Mouse (Mus musculus) c-Kit-positive CD71-positive TER-119-negative erythroid progenitor cells, embryonic 14.5 days (primary cell): Measurements from ENCODE around the gene Pnpla6.
A peak's percentile ranks its signal among the peaks of the same experiment; 100 is the strongest.

Experiments
- DNase-seq: peaks from one replicate; pipeline ENCODE4 v3.0.0-alpha.2; 2013; ENCODE audit warnings: low read depth

The Pnpla6 gene

DNA sequence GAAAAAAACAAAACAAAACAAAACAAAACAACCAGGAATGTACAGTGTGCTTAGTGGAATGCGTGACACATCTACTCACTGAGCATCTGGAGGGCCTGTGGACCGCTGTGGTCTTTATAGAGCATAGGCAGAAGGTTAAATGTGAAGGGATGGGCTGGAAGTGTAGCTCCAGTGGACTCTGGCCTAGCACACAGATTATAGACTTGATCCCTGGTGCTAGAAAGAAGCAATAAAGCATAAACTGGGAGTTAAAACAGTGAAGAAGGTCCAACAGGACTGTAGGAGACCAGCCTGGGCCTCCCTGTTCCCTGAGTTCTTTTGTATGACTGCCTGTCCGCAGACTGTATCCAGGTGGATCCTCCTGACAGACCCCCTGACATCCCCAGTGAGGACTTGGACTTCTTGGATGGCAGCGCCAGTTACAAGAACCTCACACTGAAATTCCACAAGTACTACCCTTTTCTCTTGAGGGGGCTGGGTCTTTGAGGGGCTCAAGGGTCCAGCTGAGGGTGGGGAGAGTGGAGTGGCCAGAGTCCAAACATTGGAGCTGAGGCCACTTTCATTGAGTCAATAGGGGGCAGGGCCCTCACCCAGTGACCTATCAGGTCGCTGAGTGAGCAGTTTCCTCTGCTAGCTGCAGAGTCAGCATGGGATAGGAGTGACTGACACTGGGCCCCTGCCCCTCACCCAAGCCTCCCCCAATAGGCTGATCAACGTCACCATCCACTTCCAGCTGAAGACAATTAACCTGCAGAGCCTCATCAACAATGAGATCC is 7.0 kb upstream of the Pnpla6 start:
- DNase-seq, result no peak

DNA sequence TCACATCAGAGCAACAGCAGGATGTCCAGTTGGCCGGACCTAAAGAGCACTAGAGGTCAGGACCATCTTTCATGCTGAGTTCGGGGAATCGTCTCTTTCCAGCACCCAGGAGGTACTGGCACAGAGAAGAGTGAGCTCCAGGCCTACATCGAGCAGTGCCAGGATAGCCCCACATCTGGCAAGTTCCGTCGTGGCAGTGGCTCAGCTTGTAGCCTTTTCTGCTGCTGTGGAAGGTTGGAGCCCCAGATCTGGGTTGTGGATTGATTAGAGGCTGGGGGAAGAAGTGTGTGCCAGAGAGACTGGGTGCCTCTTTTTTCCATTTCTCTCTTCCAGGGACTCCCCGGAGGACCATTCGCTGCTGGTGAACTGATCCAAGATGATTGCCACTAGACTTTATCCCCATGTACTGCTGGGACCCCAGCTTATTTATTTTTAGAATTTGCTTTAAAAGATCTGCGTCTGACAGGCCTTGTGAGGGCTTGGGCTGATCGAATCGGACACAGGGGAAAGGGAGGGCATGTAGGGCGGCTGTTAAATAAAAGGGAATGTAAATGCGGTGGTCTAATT is 420 bp upstream of the Pnpla6 start:
- no peak for DNase-seq

DNA sequence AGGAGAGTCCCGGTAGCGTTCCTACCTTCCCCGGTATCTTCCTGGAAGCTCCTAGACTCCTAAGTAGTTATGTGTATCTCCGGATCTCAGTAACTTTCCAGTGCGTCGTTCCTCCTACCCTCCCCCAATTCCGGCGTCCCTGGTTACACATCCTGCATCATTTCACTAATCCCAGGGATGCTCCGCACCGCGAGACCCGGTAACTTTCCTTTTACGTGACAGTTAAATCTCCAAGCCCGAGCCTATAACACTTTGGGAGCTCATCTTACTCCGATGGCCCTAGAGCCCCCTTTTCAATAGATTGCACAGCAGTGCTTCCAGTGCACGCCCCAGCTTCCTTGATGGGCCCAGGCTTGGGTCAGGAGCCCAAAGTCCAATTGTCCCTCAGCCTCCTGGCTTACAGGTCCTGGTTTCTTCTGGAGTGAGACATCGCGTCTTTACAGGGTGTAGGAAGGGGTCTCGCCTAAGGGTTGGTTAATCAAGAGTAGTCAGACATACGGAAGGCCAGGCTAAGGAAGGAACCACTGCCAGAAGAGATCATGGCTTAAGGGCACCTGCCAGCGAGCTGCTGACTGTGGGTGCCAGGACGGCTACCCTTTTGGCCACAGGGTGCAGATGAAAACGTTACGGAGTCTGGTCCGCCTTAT is 710 bp downstream of the Pnpla6 start:
- DNase-seq, result peak; percentile 39

DNA sequence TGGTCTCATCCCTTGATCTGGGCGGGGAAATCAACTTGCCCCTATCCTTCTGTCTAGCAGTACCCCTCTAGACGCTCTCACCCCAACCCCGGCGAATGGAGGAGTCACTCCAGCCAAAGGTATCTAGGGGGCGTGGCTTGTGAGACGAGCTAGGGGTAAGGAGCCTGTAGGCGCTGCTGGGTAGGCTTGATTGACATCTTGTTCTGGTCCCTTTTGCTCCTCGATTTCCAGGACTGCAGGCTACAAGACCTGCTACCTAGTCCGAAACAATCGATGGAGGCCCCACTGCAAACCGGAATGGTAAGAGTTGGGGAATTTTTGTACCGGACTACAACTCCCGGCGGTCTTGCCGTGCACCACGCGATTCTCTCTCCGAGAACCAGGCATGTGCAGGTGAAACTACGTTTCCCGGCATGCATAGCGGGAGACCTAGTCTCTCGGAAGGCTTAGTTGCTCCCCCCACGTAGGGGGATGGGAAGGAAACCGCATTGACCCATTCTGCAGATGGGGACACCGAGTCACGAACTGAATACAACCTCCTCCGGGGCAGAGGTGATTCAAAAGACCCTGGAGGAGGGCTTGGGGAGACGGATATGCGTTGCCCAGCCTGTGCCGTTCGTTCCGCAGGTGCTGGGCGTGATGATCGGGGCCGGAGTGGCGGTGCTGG is 1.4 kb downstream of the Pnpla6 start:
- peak; percentile 93 for DNase-seq

GRCm38 (mm10) chr8:3517117-3517495 is 1.9 kb downstream of the Pnpla6 start:
- no peak for DNase-seq

DNA sequence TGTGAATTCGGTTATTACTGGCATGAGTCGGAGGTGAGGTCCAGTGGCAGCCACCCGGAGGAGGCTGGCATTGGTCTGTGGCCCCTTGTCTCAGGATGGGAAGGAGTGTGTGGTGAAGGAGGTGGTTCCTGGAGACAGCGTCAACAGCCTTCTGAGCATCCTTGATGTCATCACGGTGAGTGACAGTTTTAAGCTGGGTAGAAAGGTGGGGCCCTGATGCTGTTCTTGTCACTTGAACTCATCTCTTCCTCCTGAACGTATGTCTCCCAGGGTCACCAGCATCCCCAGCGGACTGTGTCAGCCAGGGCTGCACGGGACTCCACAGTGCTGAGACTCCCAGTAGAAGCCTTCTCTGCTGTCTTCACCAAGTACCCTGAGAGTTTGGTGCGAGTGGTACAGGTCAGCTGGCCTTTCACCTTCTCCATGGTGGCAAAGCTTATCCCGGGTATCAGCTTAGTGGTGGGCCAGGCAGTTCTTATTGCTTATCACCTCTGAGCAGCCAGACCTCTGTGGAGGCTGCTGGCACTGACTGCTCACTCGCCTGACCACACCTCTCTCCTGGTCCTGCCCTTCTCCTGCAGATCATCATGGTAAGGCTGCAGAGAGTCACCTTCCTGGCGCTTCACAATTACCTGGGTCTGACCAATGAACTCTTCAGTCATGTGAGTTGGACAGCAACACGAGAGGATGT is 7.0 kb downstream of the Pnpla6 start:
- DNase-seq, result peak; percentile 55

- no peak for DNase-seq
These were observed 15.6 kb downstream of the Pnpla6 start for GRCm38 (mm10) chr8:3530816-3531215.

GRCm38 (mm10) chr8:3531936-3532335 is 16.8 kb downstream of the Pnpla6 start:
- no peak for DNase-seq

DNA sequence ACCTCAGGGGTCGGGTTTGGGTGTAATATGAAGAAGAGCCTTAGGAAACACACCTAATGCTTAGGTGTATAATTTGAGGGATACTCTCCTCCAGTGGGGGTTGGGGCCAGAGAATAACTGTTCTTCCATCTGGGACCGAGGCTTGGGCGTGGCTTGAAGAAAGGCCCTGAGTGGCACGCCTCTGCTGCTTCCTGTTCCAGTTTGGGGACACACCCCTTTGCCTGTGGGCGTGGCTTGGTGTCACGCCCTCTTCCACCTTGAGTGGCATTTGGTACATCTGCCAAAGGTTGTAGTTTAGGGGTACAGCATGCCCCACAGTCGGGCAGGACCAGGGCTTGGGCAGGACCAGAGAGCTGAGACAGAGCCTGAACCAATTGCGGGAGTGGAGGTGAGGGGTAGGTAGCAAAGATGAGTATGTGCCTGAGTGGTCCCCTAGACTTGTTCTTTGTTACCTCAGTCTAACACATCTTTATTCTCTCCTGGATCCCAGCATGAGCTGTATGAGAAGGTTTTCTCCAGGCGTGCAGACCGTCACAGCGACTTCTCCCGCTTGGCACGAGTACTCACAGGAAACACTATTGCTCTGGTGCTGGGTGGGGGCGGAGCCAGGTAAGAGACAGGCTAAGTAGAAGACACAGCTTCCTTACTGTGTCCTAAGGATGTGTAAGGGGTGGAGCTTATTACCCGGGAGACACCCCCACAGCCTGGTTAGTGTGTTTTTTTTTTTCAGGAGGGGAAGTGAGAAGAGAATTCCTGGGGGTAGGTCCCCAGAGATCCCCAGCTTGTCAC is 21.1 kb downstream of the Pnpla6 start:
- DNase-seq, result peak; percentile 78

GRCm38 (mm10) chr8:3536940-3537339 is 21.8 kb downstream of the Pnpla6 start:
- DNase-seq, result no peak

- DNase-seq, result no peak
These were observed 22.5 kb downstream of the Pnpla6 start for GRCm38 (mm10) chr8:3537666-3538065.

DNA sequence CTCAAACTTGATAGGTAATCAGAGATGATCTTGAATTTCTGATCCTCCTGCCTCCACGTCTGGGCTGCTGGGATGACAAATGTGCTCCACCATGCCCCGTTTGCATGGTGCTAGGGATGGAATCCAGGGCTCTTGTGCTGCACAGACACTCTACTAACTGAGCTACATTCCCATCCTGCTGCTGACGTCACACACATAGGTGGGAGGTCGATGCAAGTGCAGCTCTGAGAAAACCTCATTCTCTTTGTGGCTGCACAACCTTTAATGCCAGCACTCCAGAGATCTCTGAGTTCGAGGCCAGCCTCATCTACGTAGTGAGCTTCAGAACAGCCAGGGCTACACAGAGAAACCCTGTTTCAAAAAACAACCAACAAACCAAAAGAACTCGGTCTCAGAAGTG is 24.0 kb downstream of the Pnpla6 start:
- no peak for DNase-seq

GRCm38 (mm10) chr8:3540076-3540475 is 24.9 kb downstream of the Pnpla6 start:
- DNase-seq, result no peak

DNA sequence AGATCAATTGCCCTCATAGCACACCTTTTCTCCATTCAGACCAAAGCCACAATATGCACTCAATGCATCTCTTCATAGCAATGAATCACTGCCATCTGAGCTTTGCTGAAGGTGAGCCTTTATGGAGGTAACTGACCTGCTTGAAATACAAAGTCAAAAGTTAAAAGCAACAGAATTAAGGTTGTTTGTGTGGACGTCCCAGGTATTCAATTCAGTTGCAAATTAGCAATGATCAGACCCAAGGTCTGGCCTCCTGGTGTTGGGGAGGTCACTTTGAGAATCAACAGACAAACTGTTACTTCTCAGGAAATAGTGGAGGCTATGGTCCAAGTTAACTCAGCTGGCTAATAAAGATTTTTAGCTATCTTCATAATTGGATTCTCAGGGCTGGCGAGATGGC is 31.3 kb downstream of the Pnpla6 start:
- no peak for DNase-seq

DNA sequence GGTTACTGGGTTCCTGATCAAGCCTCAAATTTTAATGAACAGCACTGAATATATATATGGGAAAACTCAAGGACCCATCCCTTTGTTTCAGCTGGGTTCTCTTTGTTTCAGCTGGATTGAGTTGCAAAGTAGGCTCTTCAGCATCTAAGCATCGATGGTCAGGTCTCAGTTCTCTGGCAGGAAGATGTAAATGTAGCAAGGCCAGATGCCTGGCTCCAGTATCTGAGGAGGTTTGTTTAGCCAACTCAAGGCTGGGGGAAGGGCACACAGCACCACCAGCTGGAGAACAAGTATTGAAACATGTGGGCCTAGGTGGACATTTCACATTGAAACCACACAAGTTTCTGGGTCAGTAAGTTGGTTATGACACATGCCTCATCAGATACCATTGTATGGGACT is 37.1 kb downstream of the Pnpla6 start:
- DNase-seq, result no peak

GRCm38 (mm10) chr8:3556114-3556513 is 40.9 kb downstream of the Pnpla6 start:
- DNase-seq, result no peak

DNA sequence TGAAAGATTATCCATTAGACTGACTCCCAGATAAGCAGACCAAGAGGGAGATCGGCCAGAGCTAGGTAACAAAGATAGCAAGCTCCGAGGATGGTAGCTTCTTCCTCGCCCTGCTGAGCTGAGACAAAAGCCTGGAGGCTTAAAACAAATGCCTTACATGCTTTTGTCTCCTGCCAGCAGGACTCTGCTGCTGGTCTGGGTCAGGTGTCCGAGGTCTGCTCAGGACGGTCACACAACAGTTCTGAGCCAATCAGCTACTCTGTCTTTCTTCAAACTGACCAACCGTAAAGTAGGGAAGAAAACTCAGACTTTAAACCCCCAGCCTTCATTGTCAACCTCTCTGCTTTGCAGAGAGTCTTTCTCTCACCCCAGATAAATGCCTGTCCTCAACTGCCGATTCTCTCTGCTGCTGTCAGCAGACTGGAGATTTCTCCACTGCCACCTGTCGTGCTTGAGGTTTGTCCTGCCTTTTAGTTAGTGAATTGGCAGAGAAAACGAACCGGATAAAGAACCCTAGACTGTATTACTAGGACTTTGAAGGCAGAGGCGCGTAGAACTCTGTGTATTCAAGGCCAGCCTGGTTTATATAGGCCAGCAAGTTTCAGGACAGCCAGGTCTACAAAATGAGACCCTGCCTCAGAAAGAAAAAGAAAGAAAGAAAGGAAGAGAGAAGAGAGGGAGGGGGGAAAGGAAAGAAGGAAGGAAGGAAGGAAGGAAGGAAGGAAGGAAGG is 52.6 kb downstream of the Pnpla6 start, which contains the start of gene C330021F23Rik:
Gene C330021F23Rik (plus strand): TSS at position 350 of the 731 bp plus-strand sequence.
- DNase-seq, result no peak

DNA sequence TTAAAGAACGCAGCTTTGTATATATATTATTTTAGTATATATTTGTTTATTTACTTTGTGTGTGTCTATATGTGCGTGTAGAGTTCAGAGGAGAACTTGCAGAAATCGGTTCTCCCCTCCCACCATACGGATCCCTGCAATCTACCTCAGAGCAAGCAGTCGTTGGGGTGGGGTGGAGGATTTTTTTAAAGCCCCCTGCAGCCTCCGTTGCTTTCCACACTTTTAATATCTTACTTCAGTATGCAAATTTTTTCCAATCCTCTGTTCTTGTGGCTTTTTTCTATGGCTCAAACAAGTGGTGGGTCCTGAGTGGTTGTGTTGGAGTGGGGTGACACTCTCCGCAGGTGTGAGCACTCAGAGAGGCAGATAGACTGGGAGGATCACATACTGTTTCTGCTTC is 53.2 kb downstream of the Pnpla6 start:
- DNase-seq, result no peak

DNA sequence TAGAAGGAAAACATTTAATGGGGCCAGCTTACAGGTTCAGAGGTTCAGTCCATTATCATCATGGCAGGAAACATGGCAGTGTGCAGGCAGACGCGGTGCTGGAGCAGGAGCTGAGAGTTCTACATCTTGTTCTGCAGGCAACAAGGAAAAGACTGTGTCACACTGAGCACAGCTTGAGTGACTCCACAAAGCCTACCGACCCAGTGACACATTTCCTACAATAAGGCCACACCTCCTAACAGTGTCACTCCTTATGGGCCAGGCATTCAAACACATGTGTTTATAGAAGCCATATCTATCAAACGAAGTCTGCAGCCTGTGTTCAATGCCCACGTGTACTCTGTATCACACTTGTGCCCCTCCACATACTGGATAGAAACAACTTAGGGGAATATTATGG is 54.6 kb downstream of the Pnpla6 start:
- no peak for DNase-seq

DNA sequence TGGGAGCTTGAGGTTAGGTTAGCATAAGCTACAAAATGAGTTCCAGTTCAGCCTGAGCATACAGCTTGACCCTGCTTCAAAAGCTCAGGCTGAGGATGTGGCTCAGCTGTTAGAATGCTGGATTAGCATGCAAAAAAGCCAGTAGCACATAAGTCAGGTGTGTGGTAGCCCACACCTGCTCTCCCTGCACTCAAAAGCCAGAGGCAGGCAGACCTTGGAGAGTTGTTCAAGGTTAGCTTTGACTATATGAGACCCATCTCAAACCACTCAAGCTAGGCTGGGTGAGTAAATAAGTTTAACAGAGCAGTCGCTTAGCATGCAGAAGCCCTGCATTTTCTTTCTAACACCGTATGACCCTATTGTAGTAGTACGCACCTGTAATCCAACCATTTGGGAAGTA is 59.4 kb downstream of the Pnpla6 start:
- DNase-seq, result no peak
